Mouse (Mus musculus): ENCODE measurements at regions not wholly inside any gene's neighbourhood (a gene's known extent, or its start where the extent isn't known, plus 50 kb on each side); places are given as distances from the start of the nearest gene placed in this dataset.
"Not testable (repeated sequence)": the region's sequence is repeated elsewhere in the genome, so short reads cannot be mapped to it uniquely, and the experiment has no call there.

DNA sequence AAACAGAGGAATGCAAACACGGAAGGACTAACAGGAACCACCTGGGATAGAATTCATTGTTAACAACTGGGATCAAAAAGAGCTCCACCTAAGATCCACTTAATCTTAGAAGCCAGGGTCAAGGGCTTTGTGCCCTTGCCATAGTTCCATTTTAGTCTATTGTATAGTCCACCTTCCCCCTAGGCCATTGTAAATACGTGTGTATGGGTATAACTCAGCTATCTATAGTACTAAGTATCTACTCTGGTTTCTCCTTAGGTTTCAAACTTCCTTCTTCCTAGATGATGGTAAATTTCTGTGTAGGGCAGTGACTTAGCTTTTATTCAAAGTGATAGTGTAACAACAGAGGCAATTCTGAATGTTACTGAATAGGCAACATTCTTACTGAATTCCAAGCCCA, 57.3 kb upstream of the Cobl start:
- not testable (repeated sequence) for H3K36me3 ChIP-seq; H3K27ac ChIP-seq (ENCODE audit: poor library complexity, severe bottlenecking); H3K4me1 ChIP-seq (replicated peaks); H3K9ac ChIP-seq; ATAC-seq (ENCODE audit: insufficient number of reproducible peaks, low FRiP score); H3K4me3 ChIP-seq; H3K27me3 ChIP-seq (replicated peaks); H3K9me3 ChIP-seq (replicated peaks); H3K4me2 ChIP-seq
- 62% methylated on average over 2 of the region's 2 CpGs for WGBS

DNA sequence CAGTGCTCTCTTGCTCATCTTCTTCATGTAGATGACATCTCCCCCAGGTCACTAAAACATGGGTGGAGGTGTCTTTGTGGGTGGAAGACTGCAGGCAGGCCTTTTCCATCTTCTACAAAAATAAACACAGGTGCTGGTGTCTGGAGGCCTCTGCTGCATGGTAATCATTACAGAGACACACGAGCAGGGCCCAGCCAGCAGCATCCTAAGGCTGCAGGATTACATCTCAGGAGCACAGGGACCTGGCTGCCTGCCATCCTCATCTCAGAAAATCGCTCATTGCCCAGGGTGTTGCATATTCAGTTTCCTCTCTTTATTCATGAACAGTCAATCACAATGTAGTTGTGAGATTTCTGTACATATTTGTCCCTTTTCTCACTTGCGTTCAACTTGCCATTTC, 56.5 kb upstream of the Cobl start:
- ATAC-seq (ENCODE audit: insufficient number of reproducible peaks, low FRiP score) = no peak
- no peak overlapping the region for H3K4me2 ChIP-seq
- no peak overlapping the region for H3K9ac ChIP-seq
- H3K36me3 ChIP-seq = no peaks in the 10 kb centered on the region
- H3K4me1 ChIP-seq (replicated peaks) = 0 out of 2 replicates have a peak, but pooled peaks cover 4% of the 10 kb centered on the region
- no peaks in the 10 kb centered on the region for H3K27me3 ChIP-seq (replicated peaks)
- WGBS = 56% methylated on average over 3 of the region's 3 CpGs
- no peak overlapping the region for H3K4me3 ChIP-seq
- no peak overlapping the region for H3K27ac ChIP-seq (ENCODE audit: poor library complexity, severe bottlenecking)
- no peaks in the 10 kb centered on the region for H3K9me3 ChIP-seq (replicated peaks)

DNA sequence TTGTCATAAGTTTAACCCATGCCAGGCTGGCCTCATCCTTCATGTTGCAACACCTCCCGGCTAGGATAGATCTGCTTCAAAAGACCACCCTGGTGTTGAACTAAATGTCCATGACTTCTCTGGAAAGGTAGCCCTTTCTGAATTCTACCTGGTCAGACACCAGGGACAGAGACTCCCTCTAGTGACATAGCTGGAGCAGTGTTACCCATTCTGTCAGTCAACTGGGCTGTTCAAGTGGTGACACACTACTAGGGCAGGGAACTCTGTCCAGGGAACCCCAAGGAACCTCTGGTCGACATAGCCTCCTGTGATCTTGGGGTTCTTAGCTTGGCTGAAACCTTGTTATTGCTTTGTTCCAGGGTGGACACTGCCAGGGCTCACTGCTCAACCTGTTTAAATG, 51.6 kb upstream of the Cobl start:
- 79% methylated on average over 2 of the region's 2 CpGs for WGBS
- no peak overlapping the region for H3K9ac ChIP-seq
- H3K9me3 ChIP-seq (replicated peaks) = no peaks in the 10 kb centered on the region
- no peak overlapping the region for H3K4me2 ChIP-seq
- no peaks in the 10 kb centered on the region for H3K36me3 ChIP-seq
- H3K4me3 ChIP-seq = no peak overlapping the region
- H3K27me3 ChIP-seq (replicated peaks) = no peaks in the 10 kb centered on the region
- no peak for ATAC-seq (ENCODE audit: insufficient number of reproducible peaks, low FRiP score)
- H3K4me1 ChIP-seq (replicated peaks) = no peaks in the 10 kb centered on the region
- H3K27ac ChIP-seq (ENCODE audit: poor library complexity, severe bottlenecking) = no peak overlapping the region

Measured in heart, embryonic 12.5 days (tissue).